Mouse (Mus musculus) c-Kit-positive CD71-positive TER-119-negative erythroid progenitor cells, embryonic 14.5 days (primary cell): ENCODE data around the gene Gldc.
"Not testable (repeated sequence)": the region's sequence is repeated elsewhere in the genome, so short reads cannot be mapped to it uniquely, and the experiment has no call there.

Experiments used
- DNase-seq: peaks from one replicate; pipeline ENCODE4 v3.0.0-alpha.2; 2013; ENCODE audit warnings: low read depth

Gldc gene

GRCm38 (mm10) chr19:30174919-30175571, at the start of gene Gldc:
TSS of gene Gldc (minus strand) at chr19:30175429.
- no peak for DNase-seq

DNA sequence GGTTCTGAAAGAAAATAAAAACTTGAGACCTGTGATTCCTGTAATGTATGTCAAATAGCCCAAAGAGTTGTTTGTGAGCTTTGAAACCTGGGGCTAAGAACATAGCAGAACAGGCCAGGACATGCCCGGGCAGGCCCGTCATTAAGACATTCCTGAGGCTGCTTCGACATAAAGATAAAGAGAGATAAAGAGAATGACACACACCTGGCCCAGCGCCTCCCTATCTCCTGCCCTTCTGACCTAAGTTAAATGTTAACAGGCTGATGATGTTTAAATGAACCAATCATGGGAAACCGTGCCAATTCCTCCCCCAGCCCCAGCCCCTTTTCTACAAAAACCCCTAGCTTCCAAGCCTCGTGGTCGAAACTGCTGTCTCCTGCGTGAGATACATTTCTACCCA, 47.4 kb upstream of the Gldc start:
- DNase-seq = not testable (repeated sequence)

DNA sequence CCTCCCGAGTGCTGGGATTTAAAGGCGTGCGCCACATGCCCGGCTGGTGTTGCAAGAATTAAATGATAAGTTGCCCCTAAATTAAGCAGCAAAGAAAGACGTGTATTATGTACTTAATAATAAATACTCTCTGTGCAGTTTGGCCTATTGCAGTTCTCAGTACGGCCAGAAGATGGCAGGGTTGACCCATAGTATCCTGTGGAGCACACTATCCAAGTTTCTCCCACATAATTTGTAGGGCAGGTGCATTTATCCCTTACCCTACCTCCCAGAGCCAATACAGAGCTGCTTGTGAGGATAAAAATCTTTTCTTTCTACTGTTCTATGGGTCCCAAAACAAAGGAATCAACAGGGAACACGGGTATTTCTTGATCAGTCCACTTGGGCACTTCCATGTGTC, 42.1 kb upstream of the Gldc start:
- peak; percentile 10 for DNase-seq

DNA sequence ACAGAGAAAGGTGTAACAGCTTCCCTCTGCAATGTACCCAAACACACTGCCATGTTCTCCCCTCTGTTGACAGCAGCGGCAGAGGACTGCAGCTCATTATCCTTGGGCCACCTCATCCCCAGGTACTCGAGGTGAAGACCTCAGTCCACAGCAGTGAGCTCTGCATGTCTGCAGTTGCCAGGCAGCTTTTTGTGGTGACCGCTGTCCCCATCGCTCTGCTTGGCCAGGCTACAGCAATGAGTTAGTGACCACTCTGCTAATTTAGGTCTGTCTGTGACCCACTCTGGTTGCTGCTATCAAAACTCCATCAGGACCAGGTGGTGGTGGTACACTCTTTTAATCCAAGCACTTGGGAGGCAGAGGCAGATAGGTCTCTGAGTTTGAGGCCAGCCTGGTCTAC, 41.0 kb upstream of the Gldc start:
- DNase-seq = no peak

DNA sequence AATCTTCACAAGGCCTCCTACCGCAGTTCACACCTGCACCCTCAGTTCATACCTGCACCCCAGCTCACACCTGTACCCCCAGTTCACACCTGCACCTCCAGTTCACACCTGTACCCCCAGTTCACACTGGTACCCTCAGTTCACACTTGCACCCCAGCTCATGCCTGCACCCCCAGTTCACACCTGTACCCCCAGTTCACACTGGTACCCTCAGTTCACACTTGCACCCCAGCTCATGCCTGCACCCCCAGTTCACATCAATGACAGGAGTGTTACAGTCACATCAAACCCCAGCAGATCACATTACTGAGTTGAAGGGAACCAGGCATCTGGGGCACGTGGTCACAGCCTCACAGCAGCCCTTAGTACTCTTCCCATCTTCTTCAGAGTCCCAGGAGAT, 40.5 kb upstream of the Gldc start:
- not testable (repeated sequence) for DNase-seq

GRCm38 (mm10) chr19:30214026-30214425, 38.8 kb upstream of the Gldc start:
- no peak for DNase-seq

GRCm38 (mm10) chr19:30209006-30209405, 33.8 kb upstream of the Gldc start:
- not testable (repeated sequence) for DNase-seq

DNA sequence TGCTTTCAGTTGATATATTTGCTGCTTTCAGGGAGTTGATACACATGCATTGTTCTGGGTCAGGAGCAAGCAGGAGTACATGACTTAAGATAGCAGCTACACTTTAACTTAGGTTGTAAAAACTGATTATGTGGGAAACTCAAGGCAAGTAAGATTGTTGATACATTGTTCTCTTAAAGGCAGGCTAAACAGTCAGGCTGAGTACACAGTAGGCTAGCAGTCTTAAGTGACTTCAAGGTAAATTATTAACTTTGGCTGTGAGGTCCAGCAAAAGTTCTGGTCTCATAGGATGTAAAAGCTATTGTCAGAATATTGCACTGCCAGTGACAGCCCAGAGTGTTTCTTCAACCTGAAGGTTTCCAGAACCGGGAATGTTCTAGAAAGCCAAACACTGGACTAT, 31.8 kb upstream of the Gldc start:
- no peak for DNase-seq

DNA sequence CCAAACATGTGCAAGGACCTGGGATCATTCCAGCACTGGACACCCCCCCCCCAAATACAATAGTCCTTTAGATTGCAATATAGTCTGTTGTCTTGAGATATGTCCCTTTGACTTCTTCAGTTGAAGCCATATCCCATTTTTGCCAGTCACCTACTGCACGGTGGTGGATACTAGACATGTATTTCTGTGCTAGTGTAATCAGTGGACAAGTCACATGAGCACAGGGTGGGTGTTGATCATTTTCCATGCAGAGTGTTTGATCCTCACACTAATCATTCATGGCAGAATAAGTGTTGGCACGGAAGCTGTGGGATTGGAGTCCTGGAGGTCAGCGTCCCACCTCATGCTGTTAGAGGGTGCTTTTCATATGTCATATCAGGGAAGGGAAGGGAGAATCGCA, 30.6 kb upstream of the Gldc start:
- DNase-seq = no peak

DNA sequence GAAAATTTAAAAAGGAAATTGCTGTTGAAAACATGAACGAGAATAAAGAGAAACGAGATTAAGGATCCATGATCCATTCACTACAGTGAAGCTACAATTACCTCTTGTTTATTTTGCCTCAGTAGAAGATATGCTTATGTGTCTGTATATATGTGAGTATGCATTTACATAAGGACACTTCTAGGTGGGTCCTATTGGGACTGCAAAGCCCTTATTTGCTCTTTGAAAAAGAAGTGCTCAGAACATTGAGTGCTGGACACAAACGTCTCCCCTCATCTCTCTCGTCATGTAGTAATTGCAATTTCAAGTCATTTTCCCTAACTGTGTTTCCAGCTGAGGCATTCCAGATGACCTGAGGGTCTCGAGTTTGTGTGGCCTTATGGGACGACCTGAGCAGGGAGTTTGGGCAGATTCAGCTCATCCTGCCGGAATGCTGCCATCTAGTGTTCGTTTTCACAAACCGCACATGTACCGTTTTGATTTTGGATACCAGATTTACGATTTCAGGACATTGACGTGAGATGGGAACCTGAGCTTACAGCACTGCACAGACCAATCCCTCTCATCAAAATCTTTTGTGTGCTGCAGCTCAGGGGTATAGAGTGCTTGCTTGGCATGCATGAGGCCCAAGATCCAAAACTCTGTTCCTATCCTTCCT, 30.1 kb upstream of the Gldc start:
- peak; percentile 33 for DNase-seq

- DNase-seq = no peak
Observed at GRCm38 (mm10) chr19:30202177-30202576, 26.9 kb upstream of the Gldc start.

- no peak for DNase-seq
Observed at GRCm38 (mm10) chr19:30194999-30195398, 19.8 kb upstream of the Gldc start.

GRCm38 (mm10) chr19:30187232-30187631, 12.0 kb upstream of the Gldc start:
- DNase-seq = no peak

GRCm38 (mm10) chr19:30185536-30185935, 10.3 kb upstream of the Gldc start:
- DNase-seq = no peak

GRCm38 (mm10) chr19:30179979-30180378, 4.8 kb upstream of the Gldc start:
- no peak for DNase-seq

GRCm38 (mm10) chr19:30174074-30174670, 1.1 kb downstream of the Gldc start:
- DNase-seq = no peak

DNA sequence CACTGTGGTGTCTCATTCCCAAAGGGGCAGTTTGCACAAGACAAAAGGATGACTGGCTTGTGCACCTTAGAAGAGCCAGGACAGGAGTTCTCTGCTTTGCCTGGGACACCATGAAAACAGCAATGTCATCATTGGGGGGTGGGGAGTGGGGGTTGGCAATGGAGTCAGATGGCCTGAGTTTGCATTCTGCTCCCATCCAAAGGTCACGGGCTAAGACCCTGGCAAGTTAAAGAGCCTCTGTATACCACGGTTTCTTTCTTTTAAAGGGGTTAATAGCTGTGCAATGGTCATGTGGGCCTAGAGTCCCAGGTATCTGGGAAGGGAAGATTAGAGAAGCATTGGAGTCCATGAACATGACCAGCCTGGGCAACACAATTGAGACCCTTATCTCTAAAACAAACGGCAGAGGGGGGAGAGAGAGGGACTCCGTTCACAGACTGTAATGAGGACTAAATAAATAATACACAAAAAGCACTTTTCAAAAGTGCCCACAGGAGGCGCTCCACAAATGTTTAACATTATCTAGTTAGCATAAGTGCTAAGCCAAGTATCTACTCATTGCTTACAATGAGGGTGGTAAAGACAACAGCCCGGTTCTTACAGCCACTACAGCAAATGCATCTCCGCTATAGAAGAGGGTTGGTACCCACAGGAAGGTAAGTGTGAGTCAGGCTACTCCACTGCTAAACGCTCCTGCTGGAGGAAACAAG, 3.7 kb downstream of the Gldc start:
- DNase-seq = no peak

- no peak for DNase-seq
Observed at GRCm38 (mm10) chr19:30170319-30170718, 4.9 kb downstream of the Gldc start.

- DNase-seq = no peak
Observed at GRCm38 (mm10) chr19:30166801-30167505, 8.3 kb downstream of the Gldc start.

GRCm38 (mm10) chr19:30164228-30164627, 11.0 kb downstream of the Gldc start:
- DNase-seq = no peak

- DNase-seq = no peak
Observed at GRCm38 (mm10) chr19:30162808-30163207, 12.4 kb downstream of the Gldc start.

- DNase-seq = no peak
Observed at GRCm38 (mm10) chr19:30160021-30160420, 15.2 kb downstream of the Gldc start.
